Mouse (Mus musculus): ENCODE results near the gene Espnl. TPM values are rescaled to one million over a fixed set of nuclear protein-coding genes. Genes with fewer than 3 reads are reported as not detected.

The Espnl gene
- 0.08 TPM in 1 of 2 replicates, not detected in the other for polyA plus RNA-seq (2015; fragmentation: Nextera tagmentation; extraction: Ambion mirVana)

DNA sequence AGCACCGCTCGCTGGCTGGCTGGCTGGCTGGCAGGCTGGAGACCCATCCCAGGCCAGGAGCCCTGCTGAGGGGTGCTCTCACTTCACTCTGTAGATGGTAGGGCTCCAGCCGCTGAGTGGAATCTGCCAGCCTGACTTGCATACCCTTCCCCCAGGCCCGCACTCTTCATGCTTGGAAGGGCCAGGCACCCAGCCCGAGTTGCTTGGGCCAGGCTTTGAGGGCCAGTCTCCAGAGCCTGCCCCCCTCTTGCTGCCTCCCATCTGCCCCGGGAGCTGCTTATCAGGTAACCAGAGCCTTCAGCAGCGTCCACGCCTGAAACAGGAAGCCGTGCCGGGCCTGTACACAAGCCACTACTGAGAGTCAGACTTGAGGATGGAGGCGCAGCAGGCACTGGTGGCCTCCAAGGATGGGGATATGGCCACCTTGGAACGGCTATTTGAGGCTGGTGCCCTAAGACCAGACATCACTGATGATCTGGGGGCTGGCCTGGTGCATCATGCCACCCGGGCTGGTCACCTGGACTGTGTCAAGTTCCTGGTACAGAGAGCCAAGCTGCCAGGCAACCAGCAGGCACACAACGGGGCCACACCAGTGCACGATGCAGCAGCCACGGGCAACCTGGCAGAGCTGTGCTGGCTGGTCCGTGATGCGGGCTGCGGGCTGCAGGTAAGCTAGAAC lies at the start of gene Espnl:
Espnl (plus strand) TSS at position 316 of the 679 bp plus-strand sequence.

DNA sequence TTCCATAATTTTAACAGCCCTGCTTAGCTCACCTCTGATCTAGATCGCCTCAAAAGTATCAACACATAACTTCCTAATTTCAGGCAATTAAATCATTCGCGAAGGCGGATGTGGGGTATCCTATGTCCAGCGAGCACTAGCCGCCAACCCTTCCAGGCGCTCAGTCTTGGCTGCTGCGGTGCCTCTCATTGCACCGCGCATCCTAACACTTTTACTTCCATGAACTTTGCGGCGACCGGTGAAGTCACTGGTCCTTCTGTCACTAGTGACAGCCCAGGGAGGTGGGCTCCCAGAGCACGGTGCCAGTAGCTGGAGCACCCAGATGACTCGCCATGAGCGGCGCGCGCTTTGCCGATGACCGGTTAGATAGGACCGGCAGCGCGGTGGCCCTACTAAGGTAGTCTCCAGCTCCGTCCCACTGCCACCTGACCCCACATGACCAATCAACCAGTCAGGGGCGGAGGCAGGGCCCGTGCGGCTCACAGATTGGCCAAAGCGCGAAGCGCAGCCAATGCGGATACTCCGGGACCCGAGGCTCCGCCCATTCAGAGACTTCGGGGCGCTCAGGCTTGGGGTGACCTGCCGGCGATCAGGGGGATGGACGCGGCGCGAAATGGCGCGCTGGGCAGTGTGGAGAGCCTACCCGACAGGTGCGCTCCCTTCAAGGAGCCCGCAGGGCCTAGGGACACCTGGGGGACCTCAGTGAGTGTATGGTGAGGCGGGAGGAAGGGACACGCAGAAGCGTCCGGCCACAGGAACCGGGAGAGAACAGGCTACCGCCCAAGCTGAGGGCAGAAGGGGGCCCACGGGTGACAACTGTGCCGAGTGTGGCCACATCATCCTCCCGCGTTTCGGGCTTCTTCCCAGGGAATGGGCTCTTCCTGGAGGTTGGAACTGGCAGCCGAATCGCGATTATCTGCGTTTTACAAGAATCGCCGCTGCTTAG lies 23.8 kb upstream of the Espnl start, which contains the start of gene Scly:
Scly (plus strand) TSS at position 540 of the 946 bp plus-strand sequence.

DNA sequence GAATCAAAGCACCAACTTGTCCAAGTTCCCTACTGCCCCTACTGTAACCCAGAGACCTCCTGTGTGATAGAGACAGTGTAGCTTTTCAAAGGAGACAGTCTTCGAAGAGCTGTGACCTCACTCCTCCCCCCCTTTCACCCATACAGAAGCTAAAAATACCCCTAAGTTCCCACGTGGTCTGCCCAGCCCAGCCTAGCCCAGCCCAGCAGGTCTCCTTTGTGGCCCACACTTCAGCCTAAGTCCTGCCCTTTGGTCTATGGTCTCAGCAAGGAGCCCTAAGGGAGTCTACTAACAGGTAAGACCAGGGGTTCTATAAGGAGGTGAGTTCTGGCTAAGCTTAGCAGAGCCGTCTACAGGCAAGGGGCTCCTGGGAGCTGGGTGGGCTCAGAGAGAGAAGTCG lies 29.0 kb downstream of the Espnl start, which contains the start of gene Klhl30:
Klhl30 (plus strand) TSS at position 176 of the 400 bp plus-strand sequence.

DNA sequence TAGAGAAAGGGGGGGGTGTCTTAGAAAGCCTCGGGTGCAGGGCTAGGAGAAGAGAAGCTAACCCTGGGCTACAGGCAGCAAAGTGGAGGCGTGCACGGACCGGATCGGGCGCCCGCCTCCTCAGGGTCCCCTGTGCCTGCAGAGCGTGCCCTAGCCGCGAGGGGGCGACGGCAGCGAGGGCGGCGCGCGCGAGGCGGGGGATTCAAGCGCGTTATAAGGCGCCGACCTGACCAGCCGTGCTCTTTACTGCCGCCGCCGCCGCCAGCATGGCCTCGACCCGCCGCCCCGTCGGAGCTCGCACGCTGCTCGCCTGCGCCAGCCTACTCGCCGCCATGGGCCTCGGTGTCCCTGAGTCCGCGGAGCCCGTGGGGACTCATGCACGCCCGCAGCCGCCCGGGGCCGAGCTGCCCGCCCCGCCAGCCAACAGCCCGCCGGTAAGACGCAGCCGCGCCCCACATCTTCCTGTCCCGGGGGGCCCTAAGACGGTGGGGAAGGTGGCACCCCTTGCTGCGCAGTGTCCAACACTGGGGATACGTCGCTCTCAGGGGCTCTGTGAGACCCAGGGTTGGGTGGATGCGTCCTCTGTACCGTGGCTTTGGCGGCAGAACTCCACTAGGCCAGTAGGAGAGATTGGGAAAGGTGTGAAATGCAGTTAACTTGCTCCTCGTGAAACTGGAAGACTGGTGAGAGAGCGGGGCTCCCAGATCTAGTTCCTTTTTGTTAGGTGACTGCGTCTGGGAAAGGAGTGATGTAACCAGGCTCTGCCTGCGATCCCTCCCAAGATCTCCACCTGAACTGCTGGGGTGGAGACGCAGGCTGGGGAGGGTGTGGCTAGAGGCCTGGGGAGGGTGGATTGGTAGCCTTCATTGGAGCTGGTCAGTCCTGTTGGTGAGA lies 44.6 kb downstream of the Espnl start, which contains the start of gene Erfe:
Erfe (plus strand) TSS at position 216 of the 894 bp plus-strand sequence.

Other genes starting within 250 kb of the Espnl start
- gene Rbm44, start 177.0 kb upstream of the Espnl start, polyA plus RNA-seq (2015; fragmentation: Nextera tagmentation; extraction: Ambion mirVana), result 0.39 and 0.44 TPM in 2 replicates
- 12.2 and 16.5 TPM in 2 replicates for gene Ramp1, start 142.3 kb upstream of the Espnl start, polyA plus RNA-seq (2015; fragmentation: Nextera tagmentation; extraction: Ambion mirVana)
- gene Ube2f, start 71.8 kb upstream of the Espnl start, polyA plus RNA-seq (2015; fragmentation: Nextera tagmentation; extraction: Ambion mirVana), result 40.5 and 56.4 TPM in 2 replicates
- 6.5 and 8.3 TPM in 2 replicates for gene Scly, start 23.7 kb upstream of the Espnl start, polyA plus RNA-seq (2015; fragmentation: Nextera tagmentation; extraction: Ambion mirVana)
- 1.2 and 1.7 TPM in 2 replicates for gene Klhl30, start 28.9 kb downstream of the Espnl start, polyA plus RNA-seq (2015; fragmentation: Nextera tagmentation; extraction: Ambion mirVana)
- gene Erfe, start 44.4 kb downstream of the Espnl start, polyA plus RNA-seq (2015; fragmentation: Nextera tagmentation; extraction: Ambion mirVana), result 0.74 and 1.3 TPM in 2 replicates
- 91.5 and 98.8 TPM in 2 replicates for gene Ilkap, start 76.7 kb downstream of the Espnl start, polyA plus RNA-seq (2015; fragmentation: Nextera tagmentation; extraction: Ambion mirVana)
- gene Hes6, start 92.0 kb downstream of the Espnl start, polyA plus RNA-seq (2015; fragmentation: Nextera tagmentation; extraction: Ambion mirVana), result 75.6 and 122 TPM in 2 replicates
- 3.8 and 5.5 TPM in 2 replicates for gene Per2, start 137.2 kb downstream of the Espnl start, polyA plus RNA-seq (2015; fragmentation: Nextera tagmentation; extraction: Ambion mirVana)
- gene Traf3ip1, start 172.6 kb downstream of the Espnl start, polyA plus RNA-seq (2015; fragmentation: Nextera tagmentation; extraction: Ambion mirVana), result 3.3 and 5.1 TPM in 2 replicates
- gene Asb1, start 218.5 kb downstream of the Espnl start, polyA plus RNA-seq (2015; fragmentation: Nextera tagmentation; extraction: Ambion mirVana), result 4.0 and 6.6 TPM in 2 replicates